Mouse (Mus musculus) heart, postnatal 0 days (tissue): Measurements from ENCODE around the gene Map3k19. TPM values are rescaled to one million over a fixed set of nuclear protein-coding genes. Genes with fewer than 3 reads are reported as not detected.

ENCODE experiments used
- ATAC-seq: fragments of 200-750 bp; cut with Nextera tagmentation; 2 replicates; pipeline ENCODE4 v1.8.0; 2017; ENCODE audit warnings: low read depth, moderate number of reproducible peaks, moderate library complexity; ENCODE audit not compliant: insufficient read depth
- DNase-seq: peaks from one replicate; pipeline ENCODE4 v3.0.0-alpha.2; 2016; ENCODE audit warnings: low spot score
- H3K27ac ChIP-seq: fragments of 300-500 bp; sonication (generic); 2 replicates; pipeline ENCODE4 v1.5.1; 2014; ENCODE audit warnings: low read depth, mild to moderate bottlenecking
- H3K27me3 ChIP-seq: fragments of 300-500 bp; sonication (generic); 2 replicates; pipeline ENCODE4 v1.6.1; 2014; ENCODE audit warnings: low read length, mixed read lengths; ENCODE audit not compliant: control insufficient read depth, insufficient read depth
- H3K36me3 ChIP-seq: fragments of 300-500 bp; sonication (generic); replicated peaks from 2 replicates; pipeline ENCODE4 v1.6.1; 2014; ENCODE audit warnings: low read length, mixed read lengths; ENCODE audit not compliant: control insufficient read depth, insufficient read depth
- H3K4me1 ChIP-seq: fragments of 300-500 bp; sonication (generic); 2 replicates; pipeline ENCODE4 v1.6.1; 2014; ENCODE audit warnings: antibody characterized with exemption; ENCODE audit not compliant: control insufficient read depth, insufficient read depth
- H3K4me2 ChIP-seq: fragments of 300-500 bp; sonication (generic); 2 replicates; pipeline ENCODE4 v1.6.1; 2014; ENCODE audit warnings: low read depth, mild to moderate bottlenecking, low read length, moderate library complexity
- H3K4me3 ChIP-seq: fragments of 300-500 bp; sonication (generic); 2 replicates; pipeline ENCODE4 v1.5.1; 2014; ENCODE audit warnings: low read depth, low read length
- H3K9ac ChIP-seq: fragments of 300-500 bp; sonication (generic); replicated peaks from 2 replicates; pipeline ENCODE4 v1.6.1; 2014; ENCODE audit warnings: low read depth, low read length, mixed read lengths
- H3K9me3 ChIP-seq: fragments of 300-500 bp; sonication (generic); replicated peaks from 2 replicates; pipeline ENCODE4 v1.6.1; 2016; ENCODE audit warnings: low read length; ENCODE audit not compliant: control insufficient read depth
- CTCF ChIP-seq: IDR thresholded peaks from 2 replicates; pipeline ENCODE4 v1.5.1; 2016; ENCODE audit warnings: antibody characterized with exemption, control low read depth, low read depth
- EP300 ChIP-seq: IDR thresholded peaks from 2 replicates; pipeline ENCODE4 v1.6.1; 2016; ENCODE audit warnings: antibody characterized with exemption, low read depth
- WGBS: fragments of 180-500 bp; shearing (Covaris S2); extraction: QIAGEN DNeasy Blood & Tissue Kit; methylation state at CpG from one replicate; pipeline ENCODE4 v1.1.7; 2014; 5-methylcytosine and 5-hydroxymethylcytosine counted together
- polyA plus RNA-seq: library from polyadenylated mRNA; unstranded; fragments of >200 nt; fragmentation: Nextera tagmentation; extraction: Ambion mirVana; gene quantifications from 2 replicates; pipeline ENCODE4 v1.2.1, GENCODE M21; 2015
- total RNA-seq: library from RNA; depleted of rRNA; stranded (reverse); fragments of >200 nt; gene quantifications from 2 replicates; pipeline ENCODE4 v1.2.3, GENCODE M21; 2014; ENCODE audit warnings: low replicate concordance

Gene Map3k19
- total and polyA plus RNA-seq, 2 experiments from 2014 or later = not detected

DNA sequence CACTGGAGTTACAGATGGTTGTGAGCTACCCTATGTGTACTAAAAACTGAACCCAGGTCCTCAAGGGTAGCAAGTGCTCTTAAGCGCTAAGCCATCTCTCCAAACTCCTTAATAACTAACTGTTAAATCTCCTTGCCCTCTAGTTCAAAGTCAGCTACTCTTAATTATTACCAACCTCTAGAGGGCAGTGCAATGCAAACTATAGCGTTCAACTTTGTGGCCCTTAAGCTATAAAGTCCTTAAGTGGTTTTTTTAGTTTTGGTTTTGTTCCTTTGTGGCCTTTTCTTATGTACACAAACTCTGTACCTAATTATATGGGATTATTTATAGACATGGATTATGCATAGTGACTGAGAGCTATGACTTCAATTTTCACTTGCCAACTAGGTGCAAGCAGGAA is 27.5 kb downstream of the Map3k19 start:
- no peak for ATAC-seq

DNA sequence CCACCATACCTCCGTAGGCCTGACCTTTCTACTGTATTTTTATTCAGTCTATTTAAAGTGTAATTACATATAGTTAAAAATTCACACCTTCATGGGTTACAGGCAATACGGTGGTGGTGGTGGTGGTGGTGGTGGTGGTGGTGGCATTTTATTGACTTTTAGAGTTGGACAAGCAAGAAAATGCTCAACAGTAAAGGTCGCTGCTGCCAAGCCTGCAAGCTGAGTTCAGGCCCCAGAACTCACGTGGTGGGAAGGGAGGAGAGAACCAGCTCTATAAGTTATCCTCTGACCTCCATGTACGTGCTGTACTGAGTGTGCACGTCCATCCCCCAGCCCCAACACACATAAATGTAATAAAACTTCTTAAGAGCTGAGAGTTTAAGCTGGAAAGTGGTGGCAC is 38.5 kb downstream of the Map3k19 start:
- no peak for TF ChIP-seq CTCF
- no peak for TF ChIP-seq EP300
- ATAC-seq (no peak), DNase-seq (peak; percentile 1)
- no peak overlapping the region for H3K4me2 ChIP-seq
- no peaks in the 10 kb centered on the region for H3K4me1 ChIP-seq
- H3K9ac ChIP-seq = no peak overlapping the region
- no peaks in the 10 kb centered on the region for H3K9me3 ChIP-seq
- no peaks in the 10 kb centered on the region for H3K36me3 ChIP-seq
- H3K27me3 ChIP-seq = no peaks in the 10 kb centered on the region
- H3K27ac ChIP-seq = no peak overlapping the region
- H3K4me3 ChIP-seq = no peak overlapping the region
- WGBS = 77% methylated on average over 6 of the region's 6 CpGs

More for the DNA sequence above, 27.5 kb downstream of the Map3k19 start:
- Histone ChIP-seq H3K27me3 (no peaks in the 10 kb centered on the region), H3K4me2 (no peak overlapping the region), H3K4me1 (no peaks in the 10 kb centered on the region), H3K9me3 (no peaks in the 10 kb centered on the region), H3K27ac (no peak overlapping the region), H3K9ac (no peak overlapping the region), H3K4me3 (no peak overlapping the region), H3K36me3 (no peaks in the 10 kb centered on the region)
- WGBS = 12% methylated on average over 2 of the region's 2 CpGs
- TF ChIP-seq CTCF (peak; percentile 73), EP300 (no peak)
- peak; percentile 67 for DNase-seq

DNA sequence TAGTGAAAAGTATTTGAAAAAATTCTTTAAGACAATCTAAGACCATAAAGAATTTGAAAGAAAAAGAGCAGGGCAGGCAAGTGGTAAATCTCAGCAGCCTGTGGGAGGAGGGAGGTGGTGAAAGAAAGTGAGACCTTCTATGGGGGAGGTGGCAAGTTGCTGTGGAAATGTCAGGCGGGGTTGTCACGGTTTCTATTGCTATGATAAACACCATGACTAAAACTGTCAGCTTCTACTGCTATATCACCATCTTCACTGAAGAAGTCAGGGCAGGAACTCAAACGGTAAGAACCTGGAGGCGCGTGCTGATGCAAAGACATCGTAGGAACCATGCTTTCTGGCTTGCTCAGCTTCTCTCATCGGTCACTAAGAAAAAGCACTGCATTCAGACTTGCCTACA is 41.9 kb downstream of the Map3k19 start:
- no peak for ATAC-seq
- Histone ChIP-seq H3K4me1 (no peaks in the 10 kb centered on the region), H3K9ac (no peak overlapping the region), H3K27me3 (no peaks in the 10 kb centered on the region), H3K9me3 (no peaks in the 10 kb centered on the region), H3K4me2 (no peak overlapping the region), H3K4me3 (no peak overlapping the region), H3K27ac (no peak overlapping the region), H3K36me3 (no peaks in the 10 kb centered on the region)
- 45% methylated on average over 7 of the region's 7 CpGs for WGBS
- no peak for TF ChIP-seq EP300
- TF ChIP-seq CTCF = no peak
- no peak for DNase-seq

DNA sequence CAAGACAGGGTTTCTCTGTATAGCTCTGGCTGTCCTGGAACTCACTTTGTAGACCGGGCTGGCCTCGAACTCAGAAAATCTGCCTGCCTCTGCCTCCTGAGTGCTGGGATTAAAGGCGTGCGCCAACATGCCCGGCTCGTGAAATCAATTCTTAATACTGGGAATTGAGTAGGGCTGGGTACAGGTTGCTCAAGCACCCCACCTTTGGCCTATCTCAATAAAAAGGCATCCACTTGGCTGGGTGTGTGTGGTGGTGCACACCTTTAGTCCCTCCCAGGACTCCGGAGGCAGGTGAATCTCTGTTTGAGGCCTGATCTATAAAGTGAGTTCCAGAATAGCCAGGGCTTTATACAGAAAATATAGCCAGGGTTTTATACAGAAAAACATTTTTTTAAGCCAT is 46.2 kb downstream of the Map3k19 start:
- no peak for DNase-seq

DNA sequence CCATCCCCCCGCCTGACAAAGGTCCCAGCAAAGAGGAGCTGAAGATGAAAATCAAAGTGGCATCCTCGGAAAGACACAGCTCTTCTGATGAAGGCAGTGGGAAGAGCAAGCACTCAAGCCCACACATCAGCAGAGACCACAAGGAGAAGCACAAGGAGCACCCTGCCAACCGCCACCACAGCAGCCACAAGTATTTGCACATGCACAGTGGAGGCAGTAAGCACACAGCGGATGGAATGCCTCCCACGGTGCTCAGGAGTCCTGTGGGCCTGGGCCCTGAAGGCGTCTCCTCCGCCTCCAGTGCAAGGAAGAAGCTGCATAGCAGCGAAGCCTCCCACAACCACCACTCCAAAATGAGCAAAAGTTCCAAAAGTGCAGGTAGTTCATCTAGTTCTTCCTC is 51.9 kb downstream of the Map3k19 start:
- TF ChIP-seq EP300 (no peak), CTCF (no peak)
- no peak for DNase-seq
- Histone ChIP-seq H3K36me3 (peaks cover 58% of the 10 kb centered on the region), H3K4me3 (no peak overlapping the region), H3K27ac (no peak overlapping the region), H3K4me2 (no peak overlapping the region), H3K9me3 (no peaks in the 10 kb centered on the region), H3K27me3 (no peaks in the 10 kb centered on the region), H3K4me1 (0 out of 2 replicates have a peak, but pooled peaks cover under 1% of the 10 kb centered on the region), H3K9ac (no peak overlapping the region)
- no peak for ATAC-seq
- WGBS = 79% methylated on average over 8 of the region's 8 CpGs

More for the DNA sequence above, 46.2 kb downstream of the Map3k19 start:
- no peak overlapping the region for H3K4me2 ChIP-seq
- no peaks in the 10 kb centered on the region for H3K27me3 ChIP-seq
- TF ChIP-seq CTCF (no peak), EP300 (no peak)
- H3K9ac ChIP-seq = no peak overlapping the region
- no peaks in the 10 kb centered on the region for H3K9me3 ChIP-seq
- 93% methylated on average over 7 of the region's 7 CpGs for WGBS
- no peak overlapping the region for H3K27ac ChIP-seq
- no peak for ATAC-seq
- H3K36me3 ChIP-seq = peaks cover 21% of the 10 kb centered on the region
- H3K4me1 ChIP-seq = no peaks in the 10 kb centered on the region
- H3K4me3 ChIP-seq = no peak overlapping the region

DNA sequence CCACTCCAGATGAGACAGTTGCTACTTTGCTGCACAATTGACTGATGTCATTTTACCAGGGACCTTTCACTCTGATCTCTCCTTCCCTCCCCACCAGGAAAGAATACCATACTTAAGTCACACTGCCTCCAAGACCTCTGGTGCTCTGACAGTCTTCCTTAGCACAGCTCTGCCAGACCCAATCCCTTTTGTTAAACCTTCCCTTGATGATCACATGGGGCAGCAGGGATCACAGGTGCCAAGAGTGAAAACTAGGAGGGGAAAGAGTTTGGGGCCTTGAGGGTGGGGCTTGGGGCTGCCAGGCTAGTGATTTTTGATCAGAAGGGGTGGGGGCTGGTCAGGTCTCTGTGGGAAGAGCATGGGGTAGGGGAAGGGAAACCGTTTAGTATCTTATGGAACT is 58.1 kb downstream of the Map3k19 start:
- peaks cover 40% of the 10 kb centered on the region for H3K36me3 ChIP-seq
- no peak overlapping the region for H3K9ac ChIP-seq
- no peak for DNase-seq
- TF ChIP-seq CTCF (no peak), EP300 (no peak)
- ATAC-seq = no peak
- H3K27ac ChIP-seq = no peak overlapping the region
- H3K4me3 ChIP-seq = no peak overlapping the region
- 66% methylated on average over 1 of the region's 1 CpGs for WGBS
- H3K9me3 ChIP-seq = no peaks in the 10 kb centered on the region
- H3K4me2 ChIP-seq = no peak overlapping the region
- H3K4me1 ChIP-seq = 0 out of 2 replicates have a peak, but pooled peaks cover 6% of the 10 kb centered on the region
- H3K27me3 ChIP-seq = no peaks in the 10 kb centered on the region
